Mouse (Mus musculus) lung, embryonic 14.5 days (tissue): ENCODE results near the gene Cpt1c. TPM values are rescaled to one million over a fixed set of nuclear protein-coding genes. Genes with fewer than 3 reads are reported as not detected.

Experiments used
- ATAC-seq: fragments of 200-750 bp; cut with Nextera tagmentation; 2 replicates; pipeline ENCODE4 v1.8.0; 2017; ENCODE audit warnings: mild to moderate bottlenecking, moderate TSS enrichment, moderate library complexity; ENCODE audit not compliant: insufficient read depth
- DNase-seq: peaks from one replicate; pipeline ENCODE4 v3.0.0-alpha.2; 2015
- H3K27ac ChIP-seq: fragments of 300-500 bp; sonication (generic); 2 replicates; pipeline ENCODE4 v1.5.1; 2014; ENCODE audit warnings: low read depth, mild to moderate bottlenecking, moderate library complexity
- H3K27me3 ChIP-seq: fragments of 300-500 bp; sonication (generic); 2 replicates; pipeline ENCODE4 v1.6.1; 2014; ENCODE audit warnings: low read length, control low read depth; ENCODE audit not compliant: insufficient read depth
- H3K36me3 ChIP-seq: fragments of 300-500 bp; sonication (generic); 2 replicates; pipeline ENCODE4 v1.6.1; 2014; ENCODE audit warnings: control low read depth; ENCODE audit not compliant: insufficient read depth
- H3K4me1 ChIP-seq: fragments of 300-500 bp; sonication (generic); 2 replicates; pipeline ENCODE4 v1.6.1; 2014; ENCODE audit warnings: antibody characterized with exemption, control low read depth; ENCODE audit not compliant: insufficient read depth
- H3K4me2 ChIP-seq: fragments of 300-500 bp; sonication (generic); 2 replicates; pipeline ENCODE4 v1.6.1; 2014; ENCODE audit warnings: mild to moderate bottlenecking
- H3K4me3 ChIP-seq: fragments of 300-500 bp; sonication (generic); 2 replicates; pipeline ENCODE4 v1.5.1; 2014; ENCODE audit warnings: low read depth, low read length
- H3K9ac ChIP-seq: fragments of 300-500 bp; sonication (generic); 2 replicates; pipeline ENCODE4 v1.6.1; 2014
- H3K9me3 ChIP-seq: fragments of 300-500 bp; sonication (generic); 2 replicates; pipeline ENCODE4 v1.6.1; 2016; ENCODE audit warnings: low read depth, low read length, control low read depth
- CTCF ChIP-seq: IDR thresholded peaks from 2 replicates; pipeline ENCODE4 v1.5.1; 2016; ENCODE audit warnings: antibody characterized with exemption, low read depth
- WGBS: fragments of 180-500 bp; shearing (Covaris S2); extraction: QIAGEN DNeasy Blood & Tissue Kit; methylation state at CpG from one replicate; pipeline ENCODE4 v1.1.7; 2014; 5-methylcytosine and 5-hydroxymethylcytosine counted together
- polyA plus RNA-seq: library from polyadenylated mRNA; unstranded; fragments of >200 nt; fragmentation: Nextera tagmentation; extraction: Ambion mirVana; gene quantifications from 2 replicates; pipeline ENCODE4 v1.2.1, GENCODE M21; 2014

The Cpt1c gene
- polyA plus RNA-seq, 1 experiment from 2014 or later: 14.9 TPM

- no peak for ATAC-seq
- WGBS: 95% methylated on average over 13 of the region's 13 CpGs
- no peak overlapping the region for H3K9ac ChIP-seq
- no peak for DNase-seq
- no peaks in the 10 kb centered on the region for H3K9me3 ChIP-seq
- no peak overlapping the region for H3K4me3 ChIP-seq
- H3K27me3 ChIP-seq: no peaks in the 10 kb centered on the region
- no peaks in the 10 kb centered on the region for H3K4me1 ChIP-seq
- no peak overlapping the region for H3K4me2 ChIP-seq
- no peak for TF ChIP-seq CTCF
- no peak overlapping the region for H3K27ac ChIP-seq
- H3K36me3 ChIP-seq: peaks cover 24% of the 10 kb centered on the region; the same call in 1 of the 2 replicates
Measured at GRCm38 (mm10) chr7:44964990-44965389, 9.7 kb downstream of the Cpt1c start.

DNA sequence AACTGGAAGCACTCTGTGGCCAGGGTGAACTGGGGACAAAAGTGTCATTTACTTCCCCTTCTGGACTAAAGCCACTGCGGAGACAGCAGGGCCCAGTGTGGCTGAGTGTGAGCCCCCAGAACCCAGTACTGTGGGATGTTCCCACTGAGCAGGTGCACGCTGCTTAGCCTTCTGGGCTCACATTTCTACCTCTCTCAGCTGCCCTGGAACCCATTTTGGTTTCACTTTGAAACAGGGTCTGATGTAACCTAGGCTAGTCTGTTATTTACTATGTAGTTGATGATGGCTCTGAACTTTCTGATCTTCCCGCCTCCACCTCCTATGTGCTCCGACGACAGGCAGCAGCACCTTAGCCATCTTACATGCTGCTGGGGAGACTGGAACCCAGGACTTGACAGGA lies 11.8 kb downstream of the Cpt1c start:
- Histone ChIP-seq H3K27me3 (no peaks in the 10 kb centered on the region), H3K9me3 (no peaks in the 10 kb centered on the region), H3K4me2 (no peak overlapping the region), H3K4me3 (no peak overlapping the region), H3K9ac (no peak overlapping the region), H3K36me3 (peaks cover 24% of the 10 kb centered on the region; the same call in 1 of the 2 replicates), H3K4me1 (no peaks in the 10 kb centered on the region), H3K27ac (no peak overlapping the region)
- 88% methylated on average over 5 of the region's 5 CpGs for WGBS
- DNase-seq: no peak
- no peak for TF ChIP-seq CTCF
- no peak for ATAC-seq

DNA sequence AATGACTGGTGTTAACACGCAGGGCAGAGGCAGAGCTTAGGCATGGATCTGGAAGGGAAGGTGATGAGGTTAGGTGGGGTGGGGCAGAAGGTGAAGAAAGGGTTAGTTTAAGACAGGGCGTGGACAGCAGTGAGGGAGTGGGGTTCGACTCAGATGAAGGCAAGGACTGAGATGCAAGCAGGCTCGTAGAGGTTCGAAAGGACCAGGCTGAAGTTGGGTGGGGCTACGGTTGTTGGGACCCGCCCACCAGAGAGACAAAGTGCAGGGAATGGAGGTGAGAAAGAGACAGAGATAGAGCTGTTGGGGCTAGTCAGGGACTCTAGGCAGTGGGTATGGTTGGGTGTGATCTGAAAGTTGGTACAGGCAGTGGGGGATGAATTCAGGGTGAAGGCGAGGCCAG lies 12.3 kb downstream of the Cpt1c start:
- peaks cover 24% of the 10 kb centered on the region; the same call in 1 of the 2 replicates for H3K36me3 ChIP-seq
- 64% methylated on average over 8 of the region's 8 CpGs for WGBS
- no peak for TF ChIP-seq CTCF
- H3K9me3 ChIP-seq: no peaks in the 10 kb centered on the region
- no peak overlapping the region for H3K9ac ChIP-seq
- H3K4me3 ChIP-seq: no peak overlapping the region
- H3K27me3 ChIP-seq: no peaks in the 10 kb centered on the region
- no peak overlapping the region for H3K4me2 ChIP-seq
- ATAC-seq (no peak), DNase-seq (no peak)
- H3K4me1 ChIP-seq: no peaks in the 10 kb centered on the region
- H3K27ac ChIP-seq: no peak overlapping the region

GRCm38 (mm10) chr7:44960512-44960910 lies 14.1 kb downstream of the Cpt1c start:
- Histone ChIP-seq H3K4me2 (no peak overlapping the region), H3K9me3 (no peaks in the 10 kb centered on the region), H3K9ac (no peak overlapping the region), H3K36me3 (peaks cover 16% of the 10 kb centered on the region; the same call in 1 of the 2 replicates), H3K4me1 (no peaks in the 10 kb centered on the region), H3K27ac (no peak overlapping the region), H3K27me3 (no peaks in the 10 kb centered on the region), H3K4me3 (no peak overlapping the region)
- no peak for TF ChIP-seq CTCF
- DNase-seq (no peak), ATAC-seq (no peak)
- 88% methylated on average over 13 of the region's 13 CpGs for WGBS

DNA sequence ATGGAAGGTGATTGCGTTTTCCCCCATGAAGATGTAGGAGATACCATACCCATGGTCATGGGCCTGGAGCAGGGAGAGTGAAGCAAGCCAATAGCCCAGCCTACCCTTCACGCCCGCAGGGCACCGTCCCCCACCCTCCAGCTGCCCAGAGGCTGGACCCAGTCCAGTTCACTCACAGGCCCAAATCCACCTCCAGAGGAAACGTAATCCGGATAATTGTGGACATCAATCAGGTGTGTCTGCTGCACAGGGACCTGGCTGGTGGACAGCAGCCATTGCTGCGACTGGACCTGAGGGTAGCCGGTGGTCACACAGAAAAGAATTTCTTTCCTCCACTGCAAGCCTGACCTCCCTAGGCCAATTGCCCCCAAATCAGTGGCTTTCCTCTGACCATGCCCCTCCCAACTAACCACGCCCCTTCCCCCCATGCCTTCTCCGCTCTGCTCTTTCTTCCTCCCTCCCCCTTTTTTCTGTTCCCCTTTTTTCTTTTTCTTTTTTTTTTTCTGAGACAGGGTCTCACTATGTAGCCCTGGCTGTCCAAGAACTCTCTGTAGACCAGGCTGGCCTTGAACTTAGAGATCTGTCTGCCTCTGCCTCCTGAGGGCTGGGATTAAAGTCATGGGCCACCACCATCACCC lies 14.7 kb downstream of the Cpt1c start:
- Histone ChIP-seq H3K36me3 (peaks cover 16% of the 10 kb centered on the region; the same call in 1 of the 2 replicates), H3K4me1 (no peaks in the 10 kb centered on the region), H3K4me3 (no peak overlapping the region), H3K27ac (no peak overlapping the region), H3K9ac (no peak overlapping the region), H3K27me3 (no peaks in the 10 kb centered on the region), H3K9me3 (no peaks in the 10 kb centered on the region), H3K4me2 (no peak overlapping the region)
- DNase-seq (no peak), ATAC-seq (no peak)
- TF ChIP-seq CTCF: no peak
- WGBS: 85% methylated on average over 10 of the region's 10 CpGs

DNA sequence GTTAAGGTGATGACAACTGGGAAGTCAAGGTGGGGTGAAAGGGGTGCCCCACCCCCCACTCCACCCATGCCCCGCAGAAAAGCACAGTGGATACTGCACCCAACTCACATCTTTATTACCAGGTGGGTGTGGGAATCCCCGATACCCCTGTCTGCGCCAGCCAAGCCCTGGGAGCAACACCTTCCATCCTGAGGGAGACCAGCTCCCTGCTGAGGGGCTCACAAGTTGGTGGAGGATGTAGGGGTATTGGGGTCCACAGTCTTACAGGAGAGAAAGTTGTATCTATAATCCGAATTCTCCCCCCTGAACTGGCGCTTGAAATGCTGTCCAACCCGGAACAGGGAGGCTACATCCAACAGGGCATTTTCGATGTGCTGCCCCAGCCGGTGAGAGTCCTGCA lies 15.4 kb downstream of the Cpt1c start:
- Histone ChIP-seq H3K27ac (no peak overlapping the region), H3K9ac (no peak overlapping the region), H3K4me3 (no peak overlapping the region), H3K9me3 (no peaks in the 10 kb centered on the region), H3K4me2 (no peak overlapping the region), H3K36me3 (peaks cover 16% of the 10 kb centered on the region; the same call in 1 of the 2 replicates), H3K4me1 (no peaks in the 10 kb centered on the region), H3K27me3 (no peaks in the 10 kb centered on the region)
- no peak for ATAC-seq
- no peak for TF ChIP-seq CTCF
- DNase-seq: no peak
- 70% methylated on average over 8 of the region's 8 CpGs for WGBS

DNA sequence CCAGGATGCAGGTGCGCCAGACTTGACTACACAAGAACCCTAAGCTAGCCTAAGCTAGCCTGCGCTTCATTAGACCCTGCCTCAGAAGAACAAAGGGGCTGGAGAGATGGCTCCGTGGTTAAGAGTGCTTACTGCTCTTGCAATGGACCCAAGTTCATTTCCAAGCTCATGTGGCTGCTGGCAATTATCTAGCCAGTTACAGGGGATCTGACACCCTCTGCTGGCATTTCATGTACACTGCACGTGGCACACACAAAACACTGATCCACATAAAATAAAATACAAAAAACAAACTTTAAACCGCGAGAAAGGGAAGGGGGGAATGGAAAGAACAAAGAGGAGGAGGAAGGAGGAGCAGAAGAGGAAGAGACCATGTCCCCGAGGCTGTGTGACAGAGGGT lies 16.4 kb downstream of the Cpt1c start:
- Histone ChIP-seq H3K27me3 (no peaks in the 10 kb centered on the region), H3K36me3 (peaks cover 11% of the 10 kb centered on the region; the same call in 1 of the 2 replicates), H3K9me3 (no peaks in the 10 kb centered on the region), H3K4me3 (no peak overlapping the region), H3K27ac (no peak overlapping the region), H3K4me1 (no peaks in the 10 kb centered on the region), H3K9ac (no peak overlapping the region), H3K4me2 (no peak overlapping the region)
- no peak for ATAC-seq
- WGBS: 48% methylated on average over 7 of the region's 7 CpGs
- DNase-seq: peak; percentile 80
- TF ChIP-seq CTCF: peak; percentile 76
